Mouse (Mus musculus) hindbrain, postnatal 0 days (tissue): Measurements from ENCODE around the gene Lsm3. TPM values are rescaled to one million over a fixed set of nuclear protein-coding genes. Genes with fewer than 3 reads are reported as not detected.
A peak's percentile ranks its signal among the peaks of the same experiment; 100 is the strongest.
"Not testable (repeated sequence)": the region's sequence is repeated elsewhere in the genome, so short reads cannot be mapped to it uniquely, and the experiment has no call there.

Source experiments
- ATAC-seq: fragments of 200-750 bp; cut with Nextera tagmentation; 2 replicates; pipeline ENCODE4 v1.8.0; 2017; ENCODE audit warnings: mild to moderate bottlenecking, moderate TSS enrichment, moderate library complexity
- DNase-seq: peaks from one replicate; pipeline ENCODE4 v3.0.0-alpha.2; 2015; ENCODE audit warnings: low spot score
- H3K27ac ChIP-seq: fragments of 300-500 bp; sonication (generic); 2 replicates; pipeline ENCODE4 v1.5.1; 2014; ENCODE audit warnings: mild to moderate bottlenecking
- H3K27me3 ChIP-seq: fragments of 300-500 bp; sonication (generic); 2 replicates; pipeline ENCODE4 v1.6.1; 2014; ENCODE audit warnings: low read length, mixed read lengths; ENCODE audit not compliant: insufficient read depth
- H3K36me3 ChIP-seq: fragments of 300-500 bp; sonication (generic); 2 replicates; pipeline ENCODE4 v1.6.1; 2014; ENCODE audit warnings: low read length, mixed read lengths; ENCODE audit not compliant: insufficient read depth
- H3K4me1 ChIP-seq: fragments of 300-500 bp; sonication (generic); 2 replicates; pipeline ENCODE4 v1.6.1; 2014; ENCODE audit warnings: antibody characterized with exemption, low read length, mixed read lengths; ENCODE audit not compliant: insufficient read depth
- H3K4me2 ChIP-seq: fragments of 300-500 bp; sonication (generic); 2 replicates; pipeline ENCODE4 v1.6.1; 2014; ENCODE audit warnings: low read depth, mild to moderate bottlenecking, low read length, moderate library complexity, mixed read lengths
- H3K4me3 ChIP-seq: fragments of 300-500 bp; sonication (generic); 2 replicates; pipeline ENCODE4 v1.5.1; 2014; ENCODE audit warnings: low read length
- H3K9ac ChIP-seq: fragments of 300-500 bp; sonication (generic); replicated peaks from 2 replicates; pipeline ENCODE4 v1.6.1; 2014; ENCODE audit warnings: mild to moderate bottlenecking, low read length, moderate library complexity, mixed read lengths
- H3K9me3 ChIP-seq: fragments of 300-500 bp; sonication (generic); 2 replicates; pipeline ENCODE4 v1.6.1; 2016; ENCODE audit warnings: low read length, mixed read lengths
- CTCF ChIP-seq: IDR thresholded peaks from 2 replicates; pipeline ENCODE4 v1.5.1; 2016; ENCODE audit warnings: antibody characterized with exemption, control low read depth, low read depth
- WGBS: fragments of 180-500 bp; shearing (Covaris S2); extraction: QIAGEN DNeasy Blood & Tissue Kit; methylation state at CpG from one replicate; pipeline ENCODE4 v1.1.7; 2014; 5-methylcytosine and 5-hydroxymethylcytosine counted together
- polyA plus RNA-seq: library from polyadenylated mRNA; unstranded; fragments of >200 nt; fragmentation: Nextera tagmentation; extraction: Ambion mirVana; gene quantifications from 2 replicates; pipeline ENCODE4 v1.2.1, GENCODE M21; 2015
- total RNA-seq: library from RNA; depleted of rRNA; stranded (reverse); fragments of >200 nt; gene quantifications from 2 replicates; pipeline ENCODE4 v1.2.3, GENCODE M21; 2014; rRNA removed

Gene Lsm3
- total RNA-seq: 38.0 and 40.9 TPM in 2 replicates
- 179 and 184 TPM in 2 replicates for polyA plus RNA-seq

DNA sequence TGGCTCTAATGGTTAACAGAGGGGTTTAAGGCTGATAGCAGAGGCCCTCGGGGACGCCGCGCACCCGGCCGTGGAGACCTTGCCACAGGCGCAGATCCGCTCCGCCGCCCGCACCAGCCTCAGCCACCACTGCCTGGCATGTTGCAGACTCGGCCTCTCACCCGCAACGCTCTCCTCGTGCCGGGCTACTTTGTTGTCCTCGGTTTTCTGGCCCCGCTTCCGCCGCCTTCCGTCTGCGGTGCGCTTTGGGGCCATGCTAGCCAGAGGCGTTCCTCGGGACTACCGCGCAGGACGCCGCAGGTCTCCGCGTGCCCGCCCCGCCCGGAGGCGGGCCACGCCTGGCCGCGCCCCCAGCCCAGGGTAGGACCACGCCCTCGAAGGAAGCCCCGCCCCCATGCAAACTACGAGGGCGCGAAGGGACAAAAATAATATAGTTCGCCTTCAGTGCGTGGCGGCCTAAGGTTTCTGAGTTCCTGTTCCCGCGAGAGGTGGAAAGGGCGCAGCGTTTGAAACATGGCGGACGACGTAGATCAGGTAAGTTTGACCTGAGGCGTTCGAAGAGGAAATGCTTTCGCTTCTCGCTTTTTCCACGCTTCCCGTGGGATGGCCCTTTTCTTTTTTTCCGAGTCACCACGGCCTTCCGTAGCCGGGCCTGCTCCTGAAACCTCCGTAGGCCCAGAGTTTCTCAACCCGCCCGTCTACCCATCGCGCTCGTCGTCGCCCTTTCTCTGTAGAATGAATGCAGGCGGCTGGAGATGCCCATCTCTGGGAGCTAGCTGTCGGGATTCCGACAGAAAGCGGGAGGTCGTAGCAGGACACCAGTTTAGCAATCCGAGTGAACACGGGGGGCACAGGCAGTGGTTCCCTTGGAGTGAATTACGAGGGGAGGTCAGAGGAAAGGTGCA is at the start of gene Lsm3, which contains the start of gene Xpc:
Lsm3 (plus strand) TSS at position 384 of the 905 bp plus-strand sequence.
Xpc (minus strand) TSS at position 344 of the 905 bp plus-strand sequence.
- no peaks in the 10 kb centered on the region for H3K9me3 ChIP-seq
- DNase-seq (peak; percentile 98), ATAC-seq (peak; percentile 98)
- H3K27me3 ChIP-seq: no peaks in the 10 kb centered on the region
- peaks cover 20% of the 10 kb centered on the region; the same call in 1 of the 2 replicates for H3K36me3 ChIP-seq
- peak within 1 kb of the TSS; percentile 67 for H3K4me2 ChIP-seq
- peak within 1 kb of the TSS; percentile 64 for H3K9ac ChIP-seq
- peak within 1 kb of the TSS; percentile 66 for H3K4me3 ChIP-seq
- under 1% methylated on average over 80 of the region's 80 CpGs for WGBS
- peak; percentile 14; the same call in 1 of the 2 replicates for TF ChIP-seq CTCF
- peak within 1 kb of the TSS; percentile 74 for H3K27ac ChIP-seq
- 0 out of 2 replicates have a peak, but pooled peaks cover 6% of the 10 kb centered on the region for H3K4me1 ChIP-seq

DNA sequence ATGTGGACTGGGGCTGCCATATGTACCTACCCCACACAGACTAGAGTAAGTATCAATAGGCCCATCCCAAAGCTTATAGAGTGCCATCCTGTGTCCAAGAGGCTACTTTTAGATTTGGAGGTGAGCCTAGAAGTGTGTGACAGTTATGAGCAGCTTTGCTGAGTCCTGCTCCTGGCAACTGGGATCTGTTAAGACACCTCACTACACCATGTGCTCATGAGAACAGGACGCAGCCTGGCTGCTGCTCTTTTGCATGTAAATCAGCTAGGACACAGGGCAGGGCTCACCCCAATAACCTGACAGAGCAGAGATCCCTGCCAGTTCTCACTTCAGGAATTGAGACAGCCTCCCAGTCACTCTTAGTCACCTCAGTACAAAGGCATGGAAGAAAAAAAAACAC is 48.6 kb upstream of the Lsm3 start:
- Histone ChIP-seq H3K27ac (no peak overlapping the region), H3K4me3 (no peak overlapping the region), H3K4me1 (peaks cover 1% of the 10 kb centered on the region), H3K36me3 (peaks cover 35% of the 10 kb centered on the region), H3K27me3 (no peaks in the 10 kb centered on the region), H3K4me2 (no peak overlapping the region), H3K9me3 (no peaks in the 10 kb centered on the region), H3K9ac (no peak overlapping the region)
- 82% methylated on average over 1 of the region's 1 CpGs for WGBS
- DNase-seq: no peak
- no peak for ATAC-seq
- no peak for TF ChIP-seq CTCF

DNA sequence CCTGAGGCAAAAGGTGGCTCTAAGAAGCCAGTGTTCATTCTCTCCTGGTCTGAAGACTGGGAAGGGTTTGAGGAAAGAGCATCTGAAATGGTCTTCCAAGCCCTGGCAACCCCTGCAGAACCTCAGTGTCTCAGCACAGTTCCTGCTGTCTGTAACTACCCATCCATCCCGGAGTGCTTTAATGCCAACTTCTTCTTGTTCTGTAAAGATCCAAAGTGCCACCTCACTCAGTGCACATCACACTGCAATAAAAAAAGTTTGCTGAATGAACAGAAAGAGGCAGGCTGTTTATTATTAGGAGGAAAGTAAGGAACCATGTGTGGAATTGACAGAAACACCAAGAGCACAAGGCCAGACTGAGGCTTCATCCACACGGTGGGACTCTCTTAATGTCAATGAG is 45.0 kb upstream of the Lsm3 start:
- WGBS: 84% methylated on average over 2 of the region's 2 CpGs
- Histone ChIP-seq H3K9me3 (no peaks in the 10 kb centered on the region), H3K36me3 (peaks cover 19% of the 10 kb centered on the region; the same call in 1 of the 2 replicates), H3K4me1 (peaks cover 14% of the 10 kb centered on the region), H3K9ac (no peak overlapping the region), H3K4me2 (no peak overlapping the region), H3K27me3 (no peaks in the 10 kb centered on the region), H3K27ac (no peak overlapping the region), H3K4me3 (no peak overlapping the region)
- no peak for DNase-seq
- no peak for TF ChIP-seq CTCF
- no peak for ATAC-seq

DNA sequence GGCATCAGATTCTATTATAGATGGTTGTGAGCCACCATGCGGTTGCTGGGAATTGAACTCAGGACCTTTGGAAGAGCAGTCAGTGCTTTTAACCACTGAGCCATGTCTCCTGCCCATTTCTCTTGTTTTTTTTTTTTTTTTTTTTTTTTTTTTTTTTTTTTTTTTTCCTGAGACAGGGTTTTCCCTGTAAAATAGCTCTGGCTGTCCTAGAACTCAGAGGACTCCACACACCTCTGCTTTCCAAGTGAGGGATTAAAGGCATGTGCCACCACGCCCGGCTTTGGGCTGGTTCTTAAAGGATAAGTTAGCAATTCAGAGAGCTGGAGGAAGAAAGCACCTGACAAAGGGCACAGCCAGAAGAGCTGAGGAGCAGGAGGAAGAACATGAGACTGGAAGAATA is 44.3 kb upstream of the Lsm3 start:
- ATAC-seq, H3K27ac ChIP-seq, H3K4me3 ChIP-seq, H3K27me3 ChIP-seq, H3K4me2 ChIP-seq, H3K9me3 ChIP-seq, DNase-seq, H3K9ac ChIP-seq: not testable (repeated sequence)
- H3K4me1 ChIP-seq: peaks cover 14% of the 10 kb centered on the region
- H3K36me3 ChIP-seq: peaks cover 15% of the 10 kb centered on the region; the same call in 1 of the 2 replicates
- WGBS: 93% methylated on average over 3 of the region's 3 CpGs

DNA sequence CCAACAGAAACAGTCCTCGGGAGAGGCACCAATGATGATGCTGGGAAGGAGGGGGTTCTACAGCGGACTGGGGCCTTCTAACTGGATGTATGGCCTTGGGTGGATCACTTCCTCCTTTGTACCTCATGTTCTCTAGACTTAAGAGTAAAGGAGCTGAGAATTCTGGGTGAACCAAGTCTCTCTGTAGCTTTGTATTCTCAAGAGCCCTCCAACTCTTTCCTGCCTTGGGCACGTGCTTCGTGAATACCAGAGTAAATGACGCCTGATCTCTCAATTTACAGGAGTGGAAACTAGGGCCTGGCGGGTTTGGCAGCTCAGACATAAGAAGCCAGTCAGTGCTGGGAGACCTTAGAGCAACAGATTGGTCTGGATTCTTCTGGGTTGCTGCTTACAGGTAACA is 43.4 kb upstream of the Lsm3 start:
- Histone ChIP-seq H3K4me2 (peak overlapping the region; percentile 80), H3K27me3 (no peaks in the 10 kb centered on the region), H3K4me3 (peak overlapping the region; percentile 87), H3K9ac (peak overlapping the region; percentile 70), H3K9me3 (no peaks in the 10 kb centered on the region), H3K27ac (0 out of 2 replicates have a peak overlapping the region, but pooled peaks have one; percentile 82), H3K4me1 (peaks cover 14% of the 10 kb centered on the region), H3K36me3 (peaks cover 10% of the 10 kb centered on the region; the same call in 1 of the 2 replicates)
- no peak for TF ChIP-seq CTCF
- peak; percentile 12 for DNase-seq
- no peak for ATAC-seq
- WGBS: 35% methylated on average over 6 of the region's 6 CpGs

DNA sequence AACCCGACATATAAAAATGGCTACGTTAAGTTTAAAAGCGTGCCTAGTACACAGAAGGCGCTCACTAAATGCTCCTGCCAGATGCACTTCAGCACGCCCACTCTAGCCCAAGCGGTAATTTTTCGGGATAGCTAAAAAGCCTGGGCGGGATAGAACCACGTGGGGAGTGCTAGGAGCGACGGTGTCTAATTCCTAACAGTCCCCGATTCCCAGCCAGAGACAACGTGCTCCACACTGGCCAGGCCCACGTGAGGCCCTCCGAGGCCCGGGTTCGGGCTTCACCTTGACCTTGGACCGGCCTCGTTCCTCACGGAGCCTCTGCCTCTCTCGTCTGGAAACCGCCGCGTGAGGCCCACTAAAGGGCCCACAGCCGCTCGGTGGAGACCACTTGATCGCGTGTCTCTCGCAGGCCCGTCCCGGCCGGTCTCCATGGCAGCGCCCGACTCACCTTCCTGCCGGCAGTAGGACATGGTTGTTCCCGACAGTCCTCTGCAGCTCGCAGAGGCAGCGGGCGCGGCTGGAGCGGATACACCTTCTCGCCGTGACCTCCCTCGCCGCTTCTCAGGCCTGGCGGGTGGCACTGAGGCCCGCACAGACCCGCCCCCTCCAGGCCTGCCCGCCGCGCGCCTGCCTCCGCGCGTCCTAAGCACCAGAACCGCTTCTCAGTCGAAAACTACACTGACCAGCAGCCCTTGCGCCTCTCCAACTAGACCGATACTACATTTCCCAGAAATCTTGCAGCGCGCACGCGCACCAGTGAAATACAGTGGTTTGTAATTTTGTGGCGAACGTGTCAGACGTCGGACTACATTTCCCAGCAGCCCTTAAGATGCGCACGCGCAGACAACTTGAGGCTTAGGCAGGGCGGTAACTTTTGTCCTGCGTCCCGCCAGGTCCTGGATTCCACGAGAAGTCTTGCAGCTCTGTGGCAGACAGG is 42.6 kb upstream of the Lsm3 start, which contains the start of the genes Chchd4 and Tmem43:
Chchd4 (minus strand) TSS at position 679 of the 937 bp plus-strand sequence.
Tmem43 (plus strand) TSS at position 836 of the 937 bp plus-strand sequence.
- peaks cover 14% of the 10 kb centered on the region for H3K4me1 ChIP-seq
- H3K9ac ChIP-seq: peak within 1 kb of the TSS; percentile 70
- H3K9me3 ChIP-seq: no peaks in the 10 kb centered on the region
- WGBS: under 1% methylated on average over 74 of the region's 74 CpGs
- no peak for TF ChIP-seq CTCF
- H3K36me3 ChIP-seq: peaks cover 17% of the 10 kb centered on the region; the same call in 1 of the 2 replicates
- H3K4me2 ChIP-seq: peak within 1 kb of the TSS; percentile 80
- H3K27me3 ChIP-seq: no peaks in the 10 kb centered on the region
- H3K4me3 ChIP-seq: peak within 1 kb of the TSS; percentile 87
- DNase-seq (peak; percentile 99), ATAC-seq (peak; percentile 96)
- H3K27ac ChIP-seq: peak within 1 kb of the TSS; percentile 82
